Mouse (Mus musculus): ENCODE data around the gene Trim66. TPM values are rescaled to one million over a fixed set of nuclear protein-coding genes. Genes with fewer than 3 reads are reported as not detected.

Gene Trim66
- not detected in 2 replicates for polyA plus RNA-seq (2012)

GRCm38 (mm10) chr7:109508034-109508433, at the start of gene Trim66:
Gene Trim66, minus strand, starts transcription at chr7:109508134.
- Histone ChIP-seq H3K9me3 (ENCODE audit: control insufficient read depth, low read length) (no peaks in the 10 kb centered on the region), H3K4me3 (replicated peaks) (no peak within 1 kb of the TSS), H3K4me1 (ENCODE audit: control insufficient read depth) (peaks cover 29% of the 10 kb centered on the region), H3K27me3 (ENCODE audit: control insufficient read depth) (peaks cover 3% of the 10 kb centered on the region; the same call in 1 of the 2 replicates), H3K36me3 (ENCODE audit: control insufficient read depth) (no peaks in the 10 kb centered on the region)
- TF ChIP-seq TAL1 (IDR thresholded peaks at IDR 0.05; ENCODE audit: low read length) (no peak), GATA1 (IDR thresholded peaks at IDR 0.05; ENCODE audit: low read length) (no peak)

GRCm38 (mm10) chr7:109546726-109547125, 38.8 kb upstream of the Trim66 start:
- H3K36me3 ChIP-seq (ENCODE audit: control insufficient read depth): peaks cover 75% of the 10 kb centered on the region
- no peak overlapping the region for H3K4me3 ChIP-seq (replicated peaks)
- H3K27me3 ChIP-seq (ENCODE audit: control insufficient read depth): no peaks in the 10 kb centered on the region
- H3K9me3 ChIP-seq (ENCODE audit: control insufficient read depth, low read length): no peaks in the 10 kb centered on the region
- TF ChIP-seq GATA1 (IDR thresholded peaks at IDR 0.05; ENCODE audit: low read length): no peak
- no peak for TF ChIP-seq TAL1 (IDR thresholded peaks at IDR 0.05; ENCODE audit: low read length)
- H3K4me1 ChIP-seq (ENCODE audit: control insufficient read depth): no peaks in the 10 kb centered on the region; the same call in 1 of the 2 replicates

GRCm38 (mm10) chr7:109546186-109546585, 38.3 kb upstream of the Trim66 start:
- no peaks in the 10 kb centered on the region for H3K27me3 ChIP-seq (ENCODE audit: control insufficient read depth)
- no peak overlapping the region for H3K4me3 ChIP-seq (replicated peaks)
- H3K4me1 ChIP-seq (ENCODE audit: control insufficient read depth): no peaks in the 10 kb centered on the region; the same call in 1 of the 2 replicates
- no peaks in the 10 kb centered on the region for H3K9me3 ChIP-seq (ENCODE audit: control insufficient read depth, low read length)
- H3K36me3 ChIP-seq (ENCODE audit: control insufficient read depth): peaks cover 77% of the 10 kb centered on the region
- no peak for TF ChIP-seq TAL1 (IDR thresholded peaks at IDR 0.05; ENCODE audit: low read length)
- TF ChIP-seq GATA1 (IDR thresholded peaks at IDR 0.05; ENCODE audit: low read length): no peak

- peaks cover 78% of the 10 kb centered on the region for H3K36me3 ChIP-seq (ENCODE audit: control insufficient read depth)
- H3K9me3 ChIP-seq (ENCODE audit: control insufficient read depth, low read length): no peaks in the 10 kb centered on the region
- H3K27me3 ChIP-seq (ENCODE audit: control insufficient read depth): no peaks in the 10 kb centered on the region
- TF ChIP-seq GATA1 (IDR thresholded peaks at IDR 0.05; ENCODE audit: low read length) (no peak), TAL1 (IDR thresholded peaks at IDR 0.05; ENCODE audit: low read length) (no peak)
- H3K4me3 ChIP-seq (replicated peaks): no peak overlapping the region
- no peaks in the 10 kb centered on the region for H3K4me1 ChIP-seq (ENCODE audit: control insufficient read depth)
These were observed 37.5 kb upstream of the Trim66 start for GRCm38 (mm10) chr7:109545255-109545993.

- H3K9me3 ChIP-seq (ENCODE audit: control insufficient read depth, low read length): no peaks in the 10 kb centered on the region
- no peaks in the 10 kb centered on the region for H3K4me1 ChIP-seq (ENCODE audit: control insufficient read depth)
- TF ChIP-seq GATA1 (IDR thresholded peaks at IDR 0.05; ENCODE audit: low read length) (no peak), TAL1 (IDR thresholded peaks at IDR 0.05; ENCODE audit: low read length) (no peak)
- peaks cover 81% of the 10 kb centered on the region for H3K36me3 ChIP-seq (ENCODE audit: control insufficient read depth)
- H3K4me3 ChIP-seq (replicated peaks): no peak overlapping the region
- no peaks in the 10 kb centered on the region for H3K27me3 ChIP-seq (ENCODE audit: control insufficient read depth)
These were observed 36.9 kb upstream of the Trim66 start for GRCm38 (mm10) chr7:109544792-109545191.

DNA sequence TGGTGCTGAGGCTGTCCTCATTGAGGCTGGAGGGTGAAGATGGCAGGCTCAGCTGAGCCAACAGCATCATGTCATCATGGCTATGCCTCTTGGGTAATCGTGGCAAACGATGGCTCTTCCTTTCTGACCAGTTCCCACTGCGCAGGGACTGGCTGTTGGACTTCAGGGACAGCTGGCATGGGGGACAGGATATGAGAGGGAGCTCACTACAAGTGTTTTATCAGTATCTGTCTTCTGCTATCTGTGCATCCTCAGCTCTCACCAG, 34.4 kb upstream of the Trim66 start:
- H3K9me3 ChIP-seq (ENCODE audit: control insufficient read depth, low read length): no peaks in the 10 kb centered on the region
- peaks cover 84% of the 10 kb centered on the region for H3K36me3 ChIP-seq (ENCODE audit: control insufficient read depth)
- H3K27me3 ChIP-seq (ENCODE audit: control insufficient read depth): no peaks in the 10 kb centered on the region
- H3K4me3 ChIP-seq (replicated peaks): no peak overlapping the region
- TF ChIP-seq TAL1 (IDR thresholded peaks at IDR 0.05; ENCODE audit: low read length) (no peak), GATA1 (IDR thresholded peaks at IDR 0.05; ENCODE audit: low read length) (no peak)
- no peaks in the 10 kb centered on the region for H3K4me1 ChIP-seq (ENCODE audit: control insufficient read depth)

DNA sequence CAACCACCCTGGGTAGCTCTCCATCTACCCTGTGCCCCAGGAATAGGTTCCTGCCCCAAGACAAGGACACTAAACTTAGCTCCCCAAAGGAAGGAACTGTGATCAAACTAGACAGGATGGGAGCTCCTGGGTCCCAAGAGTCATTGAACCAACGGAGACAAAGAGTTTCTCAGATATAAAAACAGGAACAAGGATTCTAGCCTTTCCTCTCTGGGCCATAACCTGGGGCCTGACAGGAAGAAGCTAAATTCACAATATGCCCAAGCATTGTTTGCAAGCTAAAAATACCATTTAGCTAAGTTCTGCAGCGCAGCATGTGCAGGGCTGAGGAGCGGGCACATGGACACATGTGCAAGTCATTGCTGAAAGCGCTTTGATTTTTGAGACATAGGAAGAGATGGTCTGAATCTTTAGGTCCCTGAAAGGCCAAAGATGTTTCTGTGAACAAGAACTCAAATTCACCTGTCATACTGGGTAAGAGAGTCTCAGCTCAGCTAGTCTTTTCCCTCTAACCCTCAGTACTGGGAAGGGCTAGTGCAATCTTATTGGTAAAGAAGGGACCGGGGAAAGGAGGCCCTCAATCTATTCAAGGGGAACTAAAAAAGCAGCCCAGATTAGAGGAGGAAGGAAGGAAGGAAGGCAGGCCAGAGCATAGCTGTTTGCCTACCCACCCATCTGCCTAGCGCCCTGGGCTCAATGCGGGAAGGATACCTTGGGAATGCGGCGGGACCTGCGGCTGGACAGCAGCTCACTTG, 33.9 kb upstream of the Trim66 start:
- Histone ChIP-seq H3K36me3 (ENCODE audit: control insufficient read depth) (peaks cover 84% of the 10 kb centered on the region), H3K4me3 (replicated peaks) (no peak overlapping the region), H3K27me3 (ENCODE audit: control insufficient read depth) (no peaks in the 10 kb centered on the region), H3K4me1 (ENCODE audit: control insufficient read depth) (no peaks in the 10 kb centered on the region), H3K9me3 (ENCODE audit: control insufficient read depth, low read length) (no peaks in the 10 kb centered on the region)
- no peak for TF ChIP-seq TAL1 (IDR thresholded peaks at IDR 0.05; ENCODE audit: low read length)
- TF ChIP-seq GATA1 (IDR thresholded peaks at IDR 0.05; ENCODE audit: low read length): no peak

GRCm38 (mm10) chr7:109540902-109541301, 33.0 kb upstream of the Trim66 start:
- Histone ChIP-seq H3K4me3 (replicated peaks) (no peak overlapping the region), H3K27me3 (ENCODE audit: control insufficient read depth) (no peaks in the 10 kb centered on the region), H3K36me3 (ENCODE audit: control insufficient read depth) (peaks cover 89% of the 10 kb centered on the region), H3K4me1 (ENCODE audit: control insufficient read depth) (no peaks in the 10 kb centered on the region), H3K9me3 (ENCODE audit: control insufficient read depth, low read length) (no peaks in the 10 kb centered on the region)
- TF ChIP-seq TAL1 (IDR thresholded peaks at IDR 0.05; ENCODE audit: low read length): no peak
- TF ChIP-seq GATA1 (IDR thresholded peaks at IDR 0.05; ENCODE audit: low read length): no peak

- no peak overlapping the region for H3K4me3 ChIP-seq (replicated peaks)
- H3K36me3 ChIP-seq (ENCODE audit: control insufficient read depth): peaks cover 90% of the 10 kb centered on the region
- no peaks in the 10 kb centered on the region for H3K9me3 ChIP-seq (ENCODE audit: control insufficient read depth, low read length)
- H3K4me1 ChIP-seq (ENCODE audit: control insufficient read depth): no peaks in the 10 kb centered on the region
- TF ChIP-seq GATA1 (IDR thresholded peaks at IDR 0.05; ENCODE audit: low read length): no peak
- no peak for TF ChIP-seq TAL1 (IDR thresholded peaks at IDR 0.05; ENCODE audit: low read length)
- H3K27me3 ChIP-seq (ENCODE audit: control insufficient read depth): no peaks in the 10 kb centered on the region
These were observed 28.6 kb upstream of the Trim66 start for GRCm38 (mm10) chr7:109536451-109536946.

Data from erythroblast, embryonic 14.5 days (primary cell).